Mouse (Mus musculus) cerebellum, adult 2 months (tissue): Measurements from ENCODE around the gene Brd3os.

Source experiments
- CTCF ChIP-seq: fragments of 200-500 bp; IDR thresholded peaks from 2 replicates; pipeline ENCODE4 v1.5.1; 2011; ENCODE audit warnings: low read depth, mild to moderate bottlenecking, control low read depth, low read length, moderate library complexity, borderline replicate concordance; ENCODE audit not compliant: insufficient read depth
- POLR2A ChIP-seq: fragments of 200-500 bp; IDR thresholded peaks from 2 replicates; pipeline ENCODE4 v1.6.1; 2011; ENCODE audit warnings: low read length, control low read depth, borderline replicate concordance; ENCODE audit not compliant: insufficient read depth

GRCm38 (mm10) chr2:27421293-27422068 lies 20.6 kb upstream of the Brd3os start:
- TF ChIP-seq CTCF: no peak
- no peak for TF ChIP-seq POLR2A
